Mouse (Mus musculus) cortical plate, adult 2 months (tissue): Measurements from ENCODE around the gene Hoxd8.

ENCODE experiments used
- CTCF ChIP-seq: fragments of 200-500 bp; IDR thresholded peaks from 2 replicates; pipeline ENCODE4 v1.5.1; 2011; ENCODE audit warnings: mild to moderate bottlenecking, control low read depth, low read length; ENCODE audit not compliant: insufficient read depth; ENCODE audit errors: extremely low read depth
- POLR2A ChIP-seq: fragments of 200-500 bp; IDR thresholded peaks from 2 replicates; pipeline ENCODE4 v1.6.1; 2011; ENCODE audit warnings: mild to moderate bottlenecking, low read length, control low read depth; ENCODE audit not compliant: insufficient read depth; ENCODE audit errors: extremely low read depth

GRCm38 (mm10) chr2:74713239-74714150, 9.1 kb downstream of the Hoxd8 start:
- TF ChIP-seq CTCF (no peak), POLR2A (no peak)
